Mouse (Mus musculus) adrenal gland, adult 2 months (tissue): ENCODE data around the gene E030018B13Rik. TPM values are rescaled to one million over a fixed set of nuclear protein-coding genes. Genes with fewer than 3 reads are reported as not detected.

Experiments used
- DNase-seq: peaks from one replicate; pipeline ENCODE4 v3.0.0; 2021
- polyA plus RNA-seq: library from polyadenylated mRNA; depleted of rRNA; stranded (reverse); fragments of >200 nt; gene quantifications from 2 replicates; pipeline ENCODE4 v1.2.3, GENCODE M21; 2012
- total RNA-seq, 2 experiments: library from RNA; stranded (reverse); gene quantifications; 2 replicates each; pipeline ENCODE4 v1.2.3; 2021

Gene E030018B13Rik
- total and polyA plus RNA-seq, 3 experiments = not detected

DNA sequence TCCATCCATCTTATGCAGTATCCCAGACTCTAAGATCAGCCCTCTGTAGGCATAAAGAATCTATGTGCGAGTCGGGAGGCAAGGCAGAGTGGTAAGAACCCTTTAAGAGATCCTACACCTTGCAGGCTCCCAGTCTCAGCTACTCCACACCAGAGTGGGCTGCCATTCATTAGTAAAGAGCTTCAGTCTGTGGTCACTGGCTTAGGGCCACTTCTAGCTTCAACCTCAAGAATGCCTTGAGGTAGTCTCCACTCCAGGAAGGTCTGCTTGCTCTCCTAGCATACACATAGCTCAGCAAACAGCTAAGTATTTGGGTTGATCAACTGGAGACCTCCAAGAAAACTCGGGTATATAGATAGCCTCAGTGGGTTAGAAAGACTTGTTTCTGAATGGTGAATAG lies 19.0 kb upstream of the E030018B13Rik start:
- no peak for DNase-seq

DNA sequence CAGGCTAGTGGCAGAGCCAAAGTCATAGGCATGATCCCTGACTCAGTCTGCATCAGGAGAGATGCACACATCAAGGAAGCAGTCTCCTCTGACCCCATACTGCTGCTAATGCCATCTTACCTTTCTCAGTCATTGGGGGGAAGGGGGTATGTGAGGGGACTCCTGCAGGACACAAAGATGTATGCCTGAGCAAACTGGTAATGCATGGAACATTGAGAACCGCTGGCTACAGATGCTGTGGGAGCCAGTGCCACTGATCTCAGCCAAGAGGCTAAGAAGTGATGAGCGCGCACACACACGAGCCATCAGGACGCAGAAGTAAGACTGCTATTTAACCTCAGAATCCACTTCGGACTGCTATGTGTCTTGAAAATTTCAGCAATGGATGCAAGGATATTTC lies 18.5 kb upstream of the E030018B13Rik start:
- no peak for DNase-seq

DNA sequence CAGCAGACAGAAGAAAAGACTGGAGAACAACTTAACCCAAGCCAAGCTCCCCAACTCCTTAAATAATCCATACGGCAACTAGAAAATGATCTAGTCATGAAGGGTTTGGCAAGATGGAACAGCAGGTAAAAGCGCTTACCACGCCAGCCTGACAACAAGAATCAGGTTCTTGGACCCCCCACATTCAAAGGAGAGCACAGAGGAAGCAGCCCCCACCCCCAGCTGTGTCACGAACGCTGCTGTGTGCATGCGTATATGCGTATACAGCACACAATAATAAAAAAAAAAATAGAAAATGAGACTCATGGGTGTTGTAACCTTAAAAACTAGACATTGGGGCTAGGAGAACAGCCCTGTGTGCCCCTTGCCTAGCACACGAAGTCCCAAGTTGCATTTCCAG lies 16.7 kb upstream of the E030018B13Rik start:
- no peak for DNase-seq

- DNase-seq = no peak
Measured at GRCm38 (mm10) chr7:63900411-63900810, 16.2 kb upstream of the E030018B13Rik start.

GRCm38 (mm10) chr7:63901346-63901745 lies 15.3 kb upstream of the E030018B13Rik start:
- no peak for DNase-seq

- DNase-seq = no peak
Measured at GRCm38 (mm10) chr7:63901942-63902341, 14.7 kb upstream of the E030018B13Rik start.

- no peak for DNase-seq
Measured at GRCm38 (mm10) chr7:63902604-63903210, 13.9 kb upstream of the E030018B13Rik start.

- no peak for DNase-seq
Measured at GRCm38 (mm10) chr7:63903635-63904380, 12.8 kb upstream of the E030018B13Rik start.

GRCm38 (mm10) chr7:63905190-63905589 lies 11.5 kb upstream of the E030018B13Rik start:
- DNase-seq = no peak

GRCm38 (mm10) chr7:63905642-63906041 lies 11.0 kb upstream of the E030018B13Rik start:
- no peak for DNase-seq

GRCm38 (mm10) chr7:63907778-63908495 lies 8.7 kb upstream of the E030018B13Rik start:
- DNase-seq = no peak

- DNase-seq = no peak
Measured at GRCm38 (mm10) chr7:63908496-63909285, 8.0 kb upstream of the E030018B13Rik start.

DNA sequence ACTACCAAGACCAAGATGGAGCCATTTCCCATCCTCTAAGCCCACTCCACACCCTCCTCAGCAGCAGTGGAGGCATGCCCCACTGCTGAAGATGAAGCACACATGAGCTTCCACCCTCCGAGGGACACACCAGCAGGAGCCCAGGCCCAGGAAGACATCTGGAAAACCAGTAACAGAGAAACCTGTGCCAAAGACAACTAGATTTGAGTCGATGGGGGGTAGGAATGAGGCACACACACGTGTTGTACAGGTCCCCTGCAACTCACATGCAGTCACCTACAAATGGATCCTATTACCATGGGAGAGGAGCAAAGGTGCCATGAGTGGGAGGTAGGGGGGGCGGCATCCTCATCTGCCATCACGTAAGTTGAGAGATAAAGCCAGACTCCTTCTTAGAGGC lies 6.4 kb upstream of the E030018B13Rik start:
- DNase-seq = no peak

DNA sequence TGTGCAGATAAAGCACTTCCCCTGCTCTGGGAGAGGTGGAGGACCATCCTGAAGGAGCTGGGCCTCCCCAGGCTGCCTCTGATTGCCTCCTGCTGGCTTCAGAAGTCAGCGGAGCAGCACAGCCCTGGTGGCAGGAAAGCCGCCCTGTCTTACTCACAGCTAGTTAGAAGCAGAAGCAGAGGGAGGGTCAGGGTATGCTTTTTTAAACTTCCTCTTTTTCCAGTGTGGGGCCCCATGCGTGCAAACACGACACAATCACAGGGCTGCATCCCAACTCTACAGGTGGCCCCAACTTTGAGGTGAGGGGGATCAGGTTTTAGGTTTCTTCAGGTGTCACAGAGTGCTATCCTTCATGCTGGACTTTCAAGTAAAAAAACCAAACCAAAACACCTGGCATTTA lies 5.7 kb upstream of the E030018B13Rik start:
- peak; percentile 41 for DNase-seq

- DNase-seq = peak; percentile 86
Measured at GRCm38 (mm10) chr7:63911383-63912233, 5.0 kb upstream of the E030018B13Rik start.

DNA sequence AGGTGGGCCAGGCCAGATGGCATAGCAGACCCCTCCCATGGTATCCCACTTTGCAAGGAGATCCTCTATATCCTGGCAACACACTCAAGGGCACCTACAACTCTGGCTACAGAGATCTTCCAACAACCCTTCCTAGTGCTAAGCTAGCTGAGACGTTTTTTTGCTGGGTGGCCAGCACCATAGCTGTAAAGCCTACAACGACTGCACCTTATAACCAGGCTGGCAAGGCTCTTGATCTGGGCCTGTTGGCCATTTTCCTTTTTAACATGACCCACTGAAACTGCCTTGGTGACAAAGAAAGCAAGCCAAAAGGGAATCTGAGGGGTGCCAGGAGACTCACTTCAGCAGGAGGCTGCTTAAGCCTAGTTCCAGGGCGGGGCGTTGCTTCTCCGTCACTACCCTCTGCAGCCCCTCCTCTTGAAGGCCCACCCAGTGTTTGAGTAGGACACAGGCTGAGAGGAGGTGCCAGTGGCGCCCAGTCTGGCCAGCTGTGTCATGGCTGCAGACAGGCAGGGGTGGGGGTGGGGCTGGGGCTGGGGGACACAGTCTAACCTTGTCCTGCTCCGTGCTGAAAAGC lies 4.3 kb upstream of the E030018B13Rik start:
- no peak for DNase-seq

DNA sequence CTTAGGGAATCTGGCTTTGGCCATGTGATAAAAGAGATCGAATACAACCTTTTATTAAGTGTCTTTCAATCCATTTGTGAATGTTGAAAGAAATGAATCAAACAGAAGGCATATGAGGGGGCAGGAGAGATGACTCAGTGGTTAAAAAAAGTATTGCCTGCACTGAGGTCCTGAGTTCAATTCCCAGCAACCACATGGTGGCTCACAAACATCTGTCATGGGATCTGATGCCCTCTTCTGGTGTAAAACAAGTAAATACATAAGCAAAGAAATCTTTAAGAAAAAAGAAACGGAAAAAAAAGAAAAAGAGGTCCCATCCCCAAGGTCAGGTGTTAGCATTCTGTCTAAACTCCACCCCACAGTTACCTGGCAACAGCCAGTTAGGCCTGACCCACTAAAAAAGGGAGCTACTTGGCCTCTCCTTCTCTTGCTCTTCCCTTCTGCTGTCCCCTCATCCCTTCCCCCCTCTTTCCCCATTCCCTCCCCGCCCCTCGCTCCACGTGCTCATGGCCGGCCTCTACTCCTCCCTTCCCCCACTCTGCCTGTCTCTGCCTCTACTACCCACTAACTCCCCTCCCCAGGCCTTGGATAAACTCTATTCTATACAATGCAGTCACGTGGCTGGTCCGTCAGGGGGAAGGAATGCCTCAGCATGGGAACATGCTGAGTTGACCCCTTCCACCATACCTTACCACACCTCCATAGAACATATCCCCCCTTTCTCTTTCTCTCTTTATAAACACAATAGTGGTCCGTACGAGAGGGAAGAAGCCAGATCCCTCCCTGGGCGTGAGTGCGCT lies 3.5 kb upstream of the E030018B13Rik start:
- no peak for DNase-seq

DNA sequence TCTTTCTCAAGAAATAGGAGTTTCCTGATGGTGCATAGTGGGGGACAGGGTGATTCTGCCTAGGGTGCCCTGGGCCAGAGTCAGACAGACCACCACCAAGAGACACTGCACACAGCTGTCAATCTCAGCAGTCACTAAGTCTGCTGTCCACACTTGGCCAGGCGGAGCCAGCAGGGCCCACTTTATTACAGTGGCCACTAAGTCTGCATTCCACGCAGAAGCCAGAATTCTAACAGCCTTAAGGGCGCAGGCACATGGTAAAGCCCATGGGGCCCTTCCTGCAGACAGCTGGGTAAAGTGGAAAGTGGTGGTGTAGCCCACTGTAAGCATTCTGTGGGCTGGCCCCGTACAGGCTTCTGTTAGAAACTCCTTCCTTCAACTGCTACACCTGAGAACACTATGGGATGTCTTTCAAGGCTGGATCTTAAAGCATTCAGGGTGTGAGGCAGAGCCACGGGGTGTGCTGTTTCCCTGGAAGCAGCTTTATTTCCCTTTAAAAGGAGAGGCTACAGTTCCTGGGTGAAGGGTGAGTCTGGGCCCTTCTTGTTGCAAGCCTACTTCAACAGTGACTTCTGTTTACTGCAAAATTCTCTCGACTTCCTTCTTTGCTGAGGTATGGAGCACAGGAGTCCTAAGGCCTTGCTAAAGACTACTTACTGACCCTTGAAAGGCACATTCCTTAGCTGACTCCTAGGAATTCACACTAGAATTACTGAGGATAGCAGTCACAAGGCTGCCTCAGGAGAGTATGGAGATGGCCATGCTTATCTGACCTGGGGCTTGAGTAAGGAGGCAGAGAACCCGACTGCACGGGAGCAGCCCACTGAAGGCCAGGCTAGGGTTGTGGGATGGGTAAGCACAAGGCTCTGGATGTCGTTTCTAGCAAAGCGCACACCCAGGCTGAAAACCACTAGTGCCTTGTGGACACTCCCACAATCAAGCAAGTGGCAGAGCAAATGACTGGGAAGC lies 2.6 kb upstream of the E030018B13Rik start:
- no peak for DNase-seq

DNA sequence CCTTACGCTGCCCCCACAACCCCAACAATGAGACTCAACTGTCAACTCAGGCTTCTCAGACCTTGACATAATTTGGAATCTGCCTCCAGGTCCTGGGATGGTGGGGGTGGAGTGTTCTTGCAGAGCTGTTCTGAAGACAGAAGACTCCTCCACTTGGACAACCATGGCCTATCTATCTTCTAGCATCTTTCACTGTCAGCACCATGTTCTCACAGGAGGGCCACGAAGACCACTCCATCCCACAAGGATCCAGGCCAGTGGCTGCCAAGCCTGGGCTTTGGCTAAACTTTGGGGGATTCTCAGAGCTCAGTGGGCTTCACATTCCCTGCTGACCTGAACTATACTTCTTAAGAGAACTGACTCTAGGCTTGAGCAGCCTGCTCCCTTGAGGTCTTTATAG lies 1.8 kb upstream of the E030018B13Rik start:
- no peak for DNase-seq
